Mouse (Mus musculus) lung, postnatal 14 days (tissue): ENCODE measurements around the gene Hopx.

ENCODE experiments used
- DNase-seq: peaks from one replicate; pipeline ENCODE4 v3.0.0; 2021

Gene Hopx

DNA sequence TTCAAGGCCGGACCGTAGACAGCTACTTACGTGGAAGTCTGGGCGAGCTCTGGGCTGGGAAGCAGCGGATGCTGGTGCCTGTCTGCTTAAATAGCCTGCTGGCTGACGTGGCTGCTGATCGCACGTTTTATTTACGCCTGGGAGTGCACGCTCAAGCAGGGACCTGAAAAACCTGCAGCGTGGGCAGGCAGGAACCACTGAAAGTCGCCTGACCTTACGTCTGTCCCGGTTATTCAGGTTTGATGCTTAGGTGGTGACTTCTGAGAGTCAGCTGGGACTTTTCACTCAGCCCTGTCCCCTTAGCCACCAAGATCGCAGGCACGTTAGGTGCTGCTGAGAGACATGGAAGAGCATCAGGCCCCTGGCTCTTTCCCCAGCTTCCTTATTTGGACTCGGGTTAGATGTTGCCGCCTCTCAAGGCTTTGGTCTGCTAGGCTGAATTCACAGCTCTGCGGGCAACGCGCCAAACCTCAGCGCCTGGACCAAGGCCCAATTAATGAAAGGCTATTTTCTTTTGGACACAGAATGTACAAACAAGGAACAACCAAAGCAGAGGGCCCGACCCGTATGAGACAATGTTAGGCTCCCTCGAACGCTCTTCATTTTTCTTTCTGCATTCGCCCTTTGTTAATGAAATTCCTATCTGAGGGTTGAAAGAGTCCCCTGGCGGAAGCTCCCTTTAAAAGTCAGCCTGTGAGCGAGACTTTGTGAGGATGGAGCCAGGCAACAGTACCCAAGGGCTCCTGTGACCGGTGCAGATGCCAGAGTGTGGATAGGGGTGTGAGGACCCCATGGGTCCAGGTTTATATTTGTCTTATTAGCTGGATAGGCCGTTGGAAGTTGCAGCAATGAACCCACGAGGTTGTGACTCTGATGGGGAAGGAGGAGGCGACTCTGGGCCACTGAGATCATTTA lies at the start of gene Hopx:
Gene Hopx, minus strand, starts transcription at position 305 of the 915 bp plus-strand sequence.
- DNase-seq = peak; percentile 88

DNA sequence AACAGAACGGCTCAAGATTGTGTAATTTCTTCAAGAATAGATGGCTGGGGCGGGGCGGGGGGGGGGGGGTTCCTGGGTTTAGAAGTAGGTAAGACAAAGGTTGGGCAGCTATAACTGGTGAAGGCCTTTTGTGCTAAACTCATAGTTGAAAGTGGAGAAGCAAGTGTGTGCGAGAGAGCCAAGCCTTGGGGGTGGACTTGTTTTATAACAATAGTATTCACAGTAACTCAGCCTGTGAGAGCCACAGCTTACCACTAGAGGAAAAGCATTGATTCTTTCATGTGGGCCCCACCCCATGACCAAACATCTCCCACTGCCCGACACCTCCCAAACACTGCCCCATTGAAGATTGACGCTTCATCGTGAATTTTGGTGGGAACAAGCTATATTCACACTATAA lies 48.7 kb upstream of the Hopx start:
- no peak for DNase-seq

DNA sequence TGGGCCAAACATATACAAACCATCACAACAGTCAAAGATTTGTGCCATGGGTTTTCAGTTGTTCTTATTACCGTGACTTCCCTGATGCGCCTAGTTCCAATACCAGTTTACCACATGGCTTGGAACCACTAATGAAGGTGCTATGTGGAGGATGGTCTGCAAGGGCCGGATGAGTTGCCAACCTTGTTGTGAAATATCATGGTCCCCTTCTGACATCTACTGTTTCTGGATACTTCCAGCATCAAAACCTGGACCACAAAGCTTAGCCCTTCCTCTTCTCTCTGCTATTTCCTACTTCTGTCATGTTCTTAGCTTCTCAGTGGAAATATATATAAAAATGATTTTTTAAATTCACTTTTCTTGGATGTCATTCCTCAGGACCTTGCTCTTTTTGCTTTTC lies 47.6 kb upstream of the Hopx start:
- no peak for DNase-seq

DNA sequence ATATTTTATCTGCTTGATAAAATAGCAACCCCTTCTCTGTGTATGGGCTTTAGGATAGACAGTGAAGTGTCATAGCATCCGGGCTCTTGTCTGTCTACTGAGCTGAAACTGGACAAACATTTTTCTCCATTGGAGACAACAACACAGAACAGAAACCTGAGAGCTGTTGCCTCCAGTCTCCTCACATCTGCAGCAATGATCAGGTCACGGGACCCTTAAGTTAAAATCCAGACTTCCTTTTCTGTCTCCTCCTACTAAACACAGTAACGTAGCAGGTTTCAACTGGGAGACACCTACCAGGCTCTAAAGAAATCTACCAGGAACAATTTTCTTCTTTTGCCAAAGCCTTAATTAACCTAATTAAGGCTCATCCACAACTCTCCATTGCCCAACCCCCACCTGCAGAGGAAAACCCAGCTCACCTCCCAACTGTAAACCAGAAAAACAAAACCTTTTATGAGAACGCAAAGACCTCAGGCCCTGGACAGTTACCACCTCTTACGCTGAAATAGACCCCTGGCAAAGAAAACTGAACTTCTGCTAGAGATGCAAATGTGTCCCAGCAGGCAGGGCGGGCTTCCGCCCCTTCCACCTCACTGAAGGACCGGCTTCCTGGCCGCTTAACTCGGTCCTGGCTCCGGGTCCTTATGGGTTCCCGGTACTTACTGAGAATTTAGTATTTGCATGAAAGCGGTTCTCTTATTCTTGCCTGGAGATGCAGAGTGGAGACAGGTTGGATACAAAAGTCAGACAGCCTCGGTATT lies 43.0 kb upstream of the Hopx start:
- DNase-seq = no peak

DNA sequence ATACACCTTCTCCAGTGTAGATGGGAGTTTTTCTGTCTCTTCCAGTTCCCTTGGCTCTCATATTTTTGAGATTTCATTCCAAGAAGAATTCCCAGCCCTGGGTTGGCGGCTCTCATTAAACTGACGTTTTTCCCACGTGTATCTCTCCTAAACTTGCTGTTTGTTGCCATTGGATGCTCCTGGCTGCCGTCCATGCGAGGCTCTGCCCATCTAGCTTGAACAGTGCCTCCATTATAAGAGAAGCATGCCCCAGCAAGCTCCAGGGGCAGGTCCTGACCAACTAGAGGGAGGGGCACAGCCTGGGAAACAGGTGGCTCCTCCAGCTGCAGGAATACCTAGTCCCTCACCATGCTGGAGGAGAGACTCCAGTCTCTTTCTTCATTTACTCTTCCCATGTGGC lies 42.0 kb upstream of the Hopx start:
- no peak for DNase-seq

DNA sequence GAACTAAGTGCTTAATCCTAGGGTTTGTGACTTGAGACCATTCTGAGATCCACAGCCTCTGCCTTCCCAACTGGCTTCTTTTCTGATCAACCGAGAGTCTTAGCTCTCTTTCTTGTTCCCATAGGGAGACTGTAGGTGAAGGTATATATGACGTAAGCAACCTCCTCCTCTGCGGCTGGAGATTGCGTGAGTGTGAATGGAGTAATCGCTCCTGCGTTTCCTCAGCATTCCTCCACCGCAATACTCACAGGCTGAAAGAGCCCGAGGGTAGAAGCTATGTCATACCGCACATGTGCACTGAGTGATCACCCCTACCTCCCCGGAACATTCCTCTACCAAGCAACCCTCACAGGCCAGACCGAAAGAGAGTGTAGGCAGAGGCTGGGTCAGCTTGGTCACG lies 40.6 kb upstream of the Hopx start:
- DNase-seq = no peak

DNA sequence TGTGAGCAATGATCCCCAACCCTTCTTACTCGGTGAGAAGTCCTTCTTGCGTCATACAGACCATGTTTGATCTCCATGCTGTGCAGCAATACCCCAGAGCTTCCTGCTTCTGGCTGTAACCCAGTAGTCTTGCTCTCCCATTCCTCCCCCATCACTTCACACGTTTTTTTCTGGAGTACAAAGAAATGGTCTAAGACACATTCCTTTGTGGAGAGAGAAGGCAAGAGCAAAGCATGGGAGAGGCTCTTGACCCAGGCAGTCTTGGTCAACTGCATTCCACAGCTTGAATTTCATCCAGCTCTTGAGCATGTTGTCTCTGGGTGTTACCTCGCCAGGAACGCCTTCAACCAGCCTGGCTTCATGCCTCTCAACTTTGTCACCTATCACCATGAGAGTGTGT lies 39.9 kb upstream of the Hopx start:
- DNase-seq = peak; percentile 71

DNA sequence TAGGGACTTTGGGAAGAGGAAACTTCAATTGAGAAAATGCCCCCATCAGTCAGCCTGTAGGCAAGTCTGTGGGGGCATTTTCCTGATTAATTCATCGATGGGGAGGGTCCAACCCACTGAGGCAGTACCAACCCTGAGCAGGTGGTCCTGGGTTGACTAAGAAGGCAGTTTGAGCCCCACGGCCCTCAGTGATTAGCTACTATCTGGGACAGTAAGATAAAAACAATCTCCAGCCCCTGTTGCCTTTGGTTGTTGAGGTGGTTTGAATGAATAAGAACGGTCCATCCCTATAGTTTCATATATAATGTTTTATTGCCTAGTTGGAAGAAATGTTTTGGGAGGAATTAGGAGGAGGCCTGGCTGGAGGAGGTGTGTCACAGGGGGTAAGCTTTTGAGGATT lies 36.8 kb upstream of the Hopx start:
- DNase-seq = no peak

DNA sequence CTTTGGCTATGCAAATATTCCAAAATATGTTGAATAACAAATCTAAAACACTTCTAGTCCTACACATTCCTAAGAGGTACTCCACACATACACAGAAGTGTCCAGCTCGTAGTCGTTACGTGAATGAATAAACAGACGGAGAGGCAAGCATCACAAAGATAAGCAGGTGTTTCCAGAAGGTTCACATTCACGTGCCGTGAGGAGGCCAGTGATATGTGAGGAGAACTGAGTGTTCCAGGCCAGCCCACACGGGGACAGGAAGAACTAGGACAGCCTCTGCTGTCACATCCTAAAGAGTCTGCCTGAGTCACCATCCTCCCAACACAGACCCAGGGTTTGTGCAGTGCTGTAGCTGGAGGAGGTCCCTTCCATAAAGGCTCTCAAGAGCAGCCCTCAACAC lies 36.2 kb upstream of the Hopx start:
- peak; percentile 37 for DNase-seq

DNA sequence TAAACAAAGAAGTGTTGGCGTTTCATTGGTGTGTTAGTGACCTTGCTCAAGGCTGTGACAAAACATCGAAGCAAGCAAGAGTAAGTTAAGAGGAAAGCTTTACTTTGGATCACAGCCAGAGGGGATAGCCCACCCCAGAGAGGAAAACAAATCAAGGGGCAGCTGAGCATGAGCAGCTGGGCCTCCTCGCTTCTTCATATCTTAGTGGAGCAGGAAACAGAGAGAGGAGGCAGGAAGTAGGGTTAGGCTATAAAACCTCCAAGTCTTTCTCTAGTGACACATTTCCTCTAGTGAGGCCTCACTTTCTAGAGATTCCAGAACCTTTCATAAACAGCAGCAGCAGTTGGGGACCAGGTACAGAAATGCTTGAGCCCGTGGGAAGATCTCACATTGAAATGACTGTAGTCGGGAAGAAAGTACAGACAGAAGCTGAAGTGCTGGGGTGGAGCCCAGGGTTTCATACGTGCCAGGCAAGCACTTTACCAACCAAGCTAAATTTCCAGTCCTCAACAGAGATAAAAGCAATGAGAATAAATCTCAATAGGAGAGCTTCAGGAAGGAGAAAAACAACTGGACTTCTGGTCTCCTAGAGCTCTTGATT lies 33.2 kb upstream of the Hopx start:
- no peak for DNase-seq

DNA sequence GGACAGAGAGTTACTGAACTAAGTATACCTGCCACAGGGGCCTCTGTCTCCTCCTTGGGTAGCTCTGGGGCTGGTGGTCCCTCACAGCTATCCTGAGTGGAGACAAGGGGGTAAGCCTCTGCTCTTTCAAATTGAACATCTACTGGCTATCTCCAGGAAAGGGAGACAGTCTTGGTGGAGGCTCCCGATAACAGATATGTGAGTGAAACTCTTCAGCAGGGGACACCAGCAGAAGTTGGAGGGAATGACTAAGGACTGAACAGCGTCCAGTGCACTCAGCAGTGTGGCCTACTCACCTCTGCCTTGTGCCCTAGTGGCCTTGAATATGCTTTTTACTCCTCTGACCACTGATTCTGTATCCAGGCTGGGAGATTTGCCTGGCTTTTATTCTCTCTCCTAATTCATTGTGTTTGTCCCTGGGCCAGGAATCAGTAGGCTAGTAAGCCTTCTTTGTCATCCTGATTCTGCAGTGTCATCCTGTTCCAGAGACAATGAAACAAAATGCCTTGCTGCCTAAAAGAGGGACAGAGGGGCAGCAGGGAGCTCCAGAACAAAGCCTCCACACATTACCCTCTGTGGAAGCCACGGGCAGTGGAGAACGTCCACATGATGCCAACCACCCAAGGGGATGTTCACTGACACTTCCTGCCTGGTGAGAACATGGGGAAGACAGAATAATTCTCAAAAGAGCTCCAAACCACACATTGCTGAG lies 31.7 kb upstream of the Hopx start:
- DNase-seq = no peak

DNA sequence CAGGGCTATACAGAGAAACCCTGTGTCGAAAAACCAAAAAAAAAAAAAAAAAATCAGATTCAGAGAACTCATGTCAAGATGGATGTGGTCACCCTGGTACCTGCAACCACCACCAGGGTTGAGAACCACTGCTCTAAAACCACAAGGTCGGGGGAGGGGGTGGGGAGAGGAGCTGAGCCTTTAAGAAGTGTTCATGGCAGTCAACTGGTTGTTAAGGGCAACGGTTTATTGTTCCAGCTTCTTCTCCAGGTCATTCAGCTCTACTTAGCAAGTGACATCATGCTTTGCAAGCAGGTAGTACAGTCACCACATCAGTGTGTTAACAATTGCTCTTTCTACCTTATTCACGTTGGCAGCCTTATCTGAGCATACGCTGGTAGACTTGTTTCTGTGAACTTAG lies 29.7 kb upstream of the Hopx start:
- DNase-seq = no peak

DNA sequence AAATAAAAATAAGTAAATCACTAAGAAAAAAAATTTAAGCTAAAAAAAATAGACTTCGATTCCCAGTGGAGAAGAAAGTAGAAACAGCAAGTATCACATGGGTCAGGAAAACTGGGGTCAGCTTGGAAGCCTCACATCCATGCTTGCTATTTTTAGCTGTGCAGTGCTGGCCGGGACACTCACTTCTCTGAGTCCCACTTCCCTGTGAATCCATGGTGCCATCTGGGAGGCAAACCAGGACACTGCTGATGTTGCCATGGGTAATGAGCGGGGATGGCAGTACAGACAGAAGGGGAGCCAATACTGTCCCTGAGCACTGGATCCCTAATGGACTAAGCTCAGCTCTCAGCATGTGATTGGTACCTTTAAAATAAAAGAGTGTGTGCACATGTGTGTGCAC lies 28.2 kb upstream of the Hopx start:
- DNase-seq = no peak

DNA sequence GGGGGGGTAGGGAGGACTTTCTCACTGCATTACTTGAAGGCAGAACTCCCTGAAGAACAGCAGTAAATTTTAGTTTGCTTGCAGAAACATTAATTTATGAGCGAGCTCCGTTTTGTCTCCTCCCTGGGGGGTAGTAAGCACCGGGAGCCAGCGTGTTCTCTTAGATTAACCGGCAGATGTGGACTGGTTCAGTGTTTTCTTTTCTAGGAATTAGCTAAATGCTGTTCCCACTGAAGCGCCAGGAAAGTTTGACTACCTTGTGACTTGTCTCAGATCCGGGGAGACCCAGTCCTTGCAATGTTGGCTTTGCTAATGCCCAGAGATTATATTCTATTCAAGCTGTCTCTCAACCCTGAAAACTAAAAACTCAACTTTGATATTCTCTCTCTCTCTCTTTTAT lies 26.4 kb upstream of the Hopx start:
- DNase-seq = no peak

DNA sequence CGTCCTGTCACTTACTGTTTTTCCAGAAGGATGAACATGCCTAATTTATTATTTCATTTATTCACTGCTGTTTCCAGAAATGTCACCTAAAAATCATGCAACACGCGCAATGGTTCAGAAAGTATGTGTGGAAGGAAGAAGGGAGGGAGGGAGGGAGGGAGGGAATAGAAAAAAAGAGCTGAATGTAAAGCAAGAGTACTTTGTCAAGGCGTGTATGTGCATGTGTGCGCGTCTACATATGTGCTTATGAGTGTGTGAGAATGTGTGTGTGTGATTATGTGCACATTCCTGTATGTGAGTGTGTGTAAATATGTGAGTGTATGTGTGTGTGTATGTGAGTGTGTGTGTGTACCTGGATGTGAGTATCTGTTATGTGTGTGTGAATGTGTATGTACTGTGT lies 25.9 kb upstream of the Hopx start:
- no peak for DNase-seq

DNA sequence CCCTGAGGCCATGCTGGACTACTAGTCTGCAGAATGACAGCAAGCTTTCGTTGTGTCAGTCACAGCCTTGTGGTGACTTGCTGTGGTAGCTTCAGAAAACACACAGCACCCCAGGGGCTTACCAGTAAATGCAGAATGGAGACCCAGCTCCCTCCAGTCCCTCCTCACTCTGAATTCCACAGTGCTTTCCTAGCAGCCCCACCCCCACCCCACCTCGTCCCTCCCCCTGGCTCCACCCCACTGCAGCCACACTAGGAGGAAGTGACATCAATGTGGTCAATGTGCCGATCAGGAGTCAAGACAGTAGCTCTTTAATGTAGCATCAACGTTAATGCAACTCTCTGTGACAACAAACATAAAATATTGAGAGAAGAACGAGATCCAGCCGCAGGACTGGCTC lies 25.2 kb upstream of the Hopx start:
- DNase-seq = peak; percentile 34

DNA sequence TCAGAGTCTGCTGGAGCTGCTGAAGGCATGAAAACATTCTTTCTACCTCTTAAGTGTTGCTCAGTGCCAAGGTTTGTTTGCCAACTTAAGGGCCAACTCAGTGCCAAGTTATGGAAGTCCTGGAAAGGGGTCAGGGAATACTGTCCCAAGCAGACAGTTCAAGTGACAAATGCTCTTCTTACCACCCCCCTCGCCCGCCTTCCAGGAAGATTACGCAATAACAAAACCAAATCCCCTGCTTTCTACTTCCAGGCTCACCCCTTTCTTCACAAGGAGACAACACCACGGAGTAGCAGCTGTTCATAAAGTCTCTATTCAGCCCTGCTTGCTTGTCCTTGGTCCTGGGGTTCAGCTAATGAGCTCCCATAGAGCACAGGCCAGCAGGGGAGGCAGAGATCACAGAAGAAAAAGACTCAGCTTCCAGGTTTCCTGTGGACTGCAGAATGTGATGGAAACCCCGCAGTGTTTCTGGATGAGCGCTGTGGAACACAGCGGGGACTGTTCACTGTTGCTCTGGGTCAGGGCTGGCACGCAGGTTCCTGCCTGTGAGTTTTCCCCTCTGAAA lies 22.9 kb upstream of the Hopx start:
- peak; percentile 62 for DNase-seq

DNA sequence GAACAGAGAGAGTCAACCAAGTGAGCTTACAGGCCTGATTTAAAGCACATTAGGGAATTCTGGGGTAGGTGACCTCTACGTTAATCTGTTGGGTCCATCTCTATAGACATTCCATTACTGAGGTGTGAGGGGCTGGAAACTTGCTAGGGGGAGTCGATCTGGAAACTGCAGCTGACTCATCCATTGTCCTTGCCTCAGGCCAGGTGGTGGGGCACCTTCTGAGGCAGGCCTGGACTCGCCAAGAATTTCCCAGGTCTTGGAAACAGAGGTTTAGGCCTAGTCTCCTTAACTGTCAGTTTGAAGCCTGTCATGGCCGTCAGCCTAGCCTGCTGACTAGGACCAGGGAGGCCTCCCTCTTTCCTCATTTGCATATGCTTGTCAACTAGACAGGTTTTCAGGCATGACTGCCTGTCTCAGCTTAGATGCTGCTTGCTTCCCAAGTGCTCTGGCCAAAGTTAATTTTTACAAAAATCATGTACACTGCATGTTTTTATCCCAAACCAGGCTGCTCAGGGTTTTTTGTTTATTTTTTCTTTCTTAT lies 21.8 kb upstream of the Hopx start:
- no peak for DNase-seq

DNA sequence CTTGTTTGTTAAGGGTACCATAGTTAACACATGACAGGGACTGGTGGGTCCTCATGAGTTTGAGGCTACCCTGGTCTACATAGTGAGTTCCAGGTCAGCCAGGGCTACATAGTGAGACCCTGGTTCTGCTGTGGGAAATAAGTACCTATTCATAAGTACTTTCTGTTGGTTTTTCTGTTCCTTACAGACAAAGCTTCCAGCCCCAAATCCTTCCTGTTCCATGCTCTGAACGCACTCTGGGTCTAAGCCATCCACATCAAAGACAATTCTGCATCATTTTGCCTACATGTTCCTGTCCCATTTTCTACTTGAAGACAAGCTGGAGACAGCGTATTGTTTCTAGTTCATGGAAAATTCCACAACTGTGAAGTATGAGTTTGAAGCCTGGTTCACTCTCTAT lies 20.0 kb upstream of the Hopx start:
- no peak for DNase-seq

DNA sequence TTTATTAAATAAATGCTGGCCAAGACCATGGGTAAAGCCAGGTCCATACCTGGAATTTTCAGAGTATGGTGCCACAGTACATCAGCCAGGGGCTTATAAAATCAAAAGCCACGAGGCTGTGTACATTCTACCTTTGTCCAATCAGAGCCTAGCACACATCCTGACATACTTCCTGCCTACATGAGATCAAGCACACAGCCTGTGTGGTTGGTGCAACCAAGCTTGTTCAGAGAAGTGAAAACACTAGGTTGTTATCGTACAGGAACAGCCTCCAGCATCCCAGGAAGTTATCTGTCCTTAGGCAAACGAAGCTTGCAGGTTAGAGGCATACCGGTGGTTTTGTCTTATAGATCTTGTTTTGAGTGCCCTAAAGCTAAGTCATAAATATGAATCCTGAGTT lies 19.5 kb upstream of the Hopx start:
- no peak for DNase-seq

DNA sequence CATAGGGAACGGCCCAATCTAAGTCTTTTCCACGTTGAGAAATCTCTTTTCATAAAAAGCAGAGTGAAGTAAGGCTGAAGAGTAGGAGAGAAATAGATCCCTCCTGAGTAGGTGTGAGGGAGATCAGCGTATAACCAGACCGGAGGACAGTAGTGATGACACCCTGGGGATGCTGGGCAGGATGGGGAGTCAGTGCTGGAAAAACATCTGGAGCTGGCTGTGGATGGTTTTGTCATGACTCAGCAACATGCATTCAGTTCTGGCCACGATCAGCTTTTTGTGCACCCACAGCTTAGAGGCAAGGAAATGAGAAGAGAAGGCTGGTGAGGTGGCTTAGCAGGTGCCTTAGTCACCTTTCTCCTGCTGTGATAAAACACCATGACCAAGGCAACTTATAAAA lies 19.0 kb upstream of the Hopx start:
- no peak for DNase-seq

DNA sequence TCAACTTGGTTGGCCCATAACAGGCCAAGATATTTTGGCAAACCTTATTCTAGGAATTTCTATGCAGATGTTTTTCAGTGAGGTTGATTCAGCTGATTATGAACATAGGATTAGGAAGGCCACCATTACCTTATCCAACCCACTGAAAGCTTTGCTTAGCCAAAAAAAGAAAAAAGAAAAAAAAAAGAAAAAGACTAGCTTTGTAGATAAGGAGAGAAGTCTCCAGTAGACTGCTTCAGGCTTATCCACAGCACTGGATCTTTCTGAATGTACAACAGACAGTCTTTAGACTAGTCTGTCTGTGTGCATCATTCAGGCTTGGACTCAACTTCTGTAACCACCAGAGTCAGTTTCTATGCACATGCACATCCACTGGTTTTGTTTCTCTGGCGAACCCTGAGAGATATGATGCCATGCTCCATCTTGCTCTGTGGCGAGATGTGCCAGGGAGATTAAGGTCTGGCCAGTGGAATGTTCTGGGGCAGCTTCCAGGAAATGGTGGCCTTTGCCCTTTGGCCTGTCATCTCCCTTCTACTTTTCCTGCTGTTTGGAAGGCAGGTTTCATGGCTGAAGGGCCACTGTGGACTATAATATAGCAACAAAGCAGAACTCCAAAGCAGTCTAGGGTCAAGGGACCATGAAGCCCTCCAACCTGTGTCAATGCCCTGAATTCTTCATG lies 17.7 kb upstream of the Hopx start:
- DNase-seq = no peak
